Mouse (Mus musculus) 3134 (cell line): ENCODE measurements around the gene Plin3.
"Not testable (repeated sequence)": the region's sequence is repeated elsewhere in the genome, so short reads cannot be mapped to it uniquely, and the experiment has no call there.

Source experiments
- DNase-seq: peaks from one replicate; pipeline ENCODE4 v3.0.0-alpha.2; 2011; ENCODE audit warnings: low spot score; ENCODE audit not compliant: insufficient read length; ENCODE audit errors: extremely low read depth

Plin3 gene

GRCm38 (mm10) chr17:56276643-56277566, 15.8 kb downstream of the Plin3 start, which contains the start of gene Ticam1:
Ticam1 (minus strand) TSS chr17:56276786.
- DNase-seq = peak; percentile 97

- no peak for DNase-seq
These were observed 16.7 kb downstream of the Plin3 start for GRCm38 (mm10) chr17:56275842-56276480.

- no peak for DNase-seq
These were observed 18.7 kb downstream of the Plin3 start for GRCm38 (mm10) chr17:56273986-56274385.

GRCm38 (mm10) chr17:56273482-56273881, 19.2 kb downstream of the Plin3 start:
- no peak for DNase-seq

- DNase-seq = no peak
These were observed 20.0 kb downstream of the Plin3 start for GRCm38 (mm10) chr17:56272644-56273043.

- no peak for DNase-seq
These were observed 20.9 kb downstream of the Plin3 start for GRCm38 (mm10) chr17:56271609-56272253.

- DNase-seq = no peak
These were observed 22.9 kb downstream of the Plin3 start for GRCm38 (mm10) chr17:56269741-56270140.

- DNase-seq = no peak
These were observed 23.5 kb downstream of the Plin3 start for GRCm38 (mm10) chr17:56269153-56269630.

GRCm38 (mm10) chr17:56266271-56266670, 26.4 kb downstream of the Plin3 start:
- DNase-seq = peak; percentile 71

- DNase-seq = peak; percentile 73
These were observed 26.8 kb downstream of the Plin3 start for GRCm38 (mm10) chr17:56265869-56266268.

- no peak for DNase-seq
These were observed 27.7 kb downstream of the Plin3 start for GRCm38 (mm10) chr17:56265011-56265410.

- peak; percentile 56 for DNase-seq
These were observed 28.7 kb downstream of the Plin3 start for GRCm38 (mm10) chr17:56264020-56264419.

- no peak for DNase-seq
These were observed 30.0 kb downstream of the Plin3 start for GRCm38 (mm10) chr17:56262645-56263094.

- no peak for DNase-seq
These were observed 31.5 kb downstream of the Plin3 start for GRCm38 (mm10) chr17:56261166-56261565.

GRCm38 (mm10) chr17:56259301-56260037, 33.2 kb downstream of the Plin3 start:
- no peak for DNase-seq

- DNase-seq = not testable (repeated sequence)
These were observed 33.9 kb downstream of the Plin3 start for GRCm38 (mm10) chr17:56258812-56259211.

GRCm38 (mm10) chr17:56258269-56258668, 34.4 kb downstream of the Plin3 start:
- not testable (repeated sequence) for DNase-seq

GRCm38 (mm10) chr17:56257181-56257894, 35.3 kb downstream of the Plin3 start:
- no peak for DNase-seq

- DNase-seq = peak; percentile 88
These were observed 36.3 kb downstream of the Plin3 start, which contains the start of gene Fem1a for GRCm38 (mm10) chr17:56256239-56256881. Fem1a (plus strand) TSS chr17:56256810.
